Mouse (Mus musculus) liver, embryonic 15.5 days (tissue): Measurements from ENCODE around the gene Sit1. TPM values are rescaled to one million over a fixed set of nuclear protein-coding genes. Genes with fewer than 3 reads are reported as not detected.

Experiments used
- ATAC-seq: fragments of 200-750 bp; cut with Nextera tagmentation; 2 replicates; pipeline ENCODE4 v1.8.0; 2017; ENCODE audit warnings: moderate number of reproducible peaks, mild to moderate bottlenecking, moderate library complexity; ENCODE audit not compliant: insufficient read depth
- H3K27ac ChIP-seq: fragments of 300-500 bp; sonication (generic); replicated peaks from 2 replicates; pipeline ENCODE4 v1.5.1; 2015; ENCODE audit warnings: mild to moderate bottlenecking, inconsistent platforms
- H3K27me3 ChIP-seq: fragments of 300-500 bp; sonication (generic); 2 replicates; pipeline ENCODE4 v1.6.1; 2015; ENCODE audit warnings: mild to moderate bottlenecking, inconsistent platforms
- H3K36me3 ChIP-seq: fragments of 300-500 bp; sonication (generic); replicated peaks from 2 replicates; pipeline ENCODE4 v1.6.1; 2015; ENCODE audit warnings: moderate library complexity, mild to moderate bottlenecking, inconsistent platforms
- H3K4me1 ChIP-seq: fragments of 300-500 bp; sonication (generic); replicated peaks from 2 replicates; pipeline ENCODE4 v1.6.1; 2015; ENCODE audit warnings: inconsistent platforms
- H3K4me2 ChIP-seq: fragments of 300-500 bp; sonication (generic); 2 replicates; pipeline ENCODE4 v1.6.1; 2015; ENCODE audit warnings: moderate library complexity, mild to moderate bottlenecking, inconsistent platforms
- H3K4me3 ChIP-seq: fragments of 300-500 bp; sonication (generic); replicated peaks from 2 replicates; pipeline ENCODE4 v1.5.1; 2015; ENCODE audit warnings: mild to moderate bottlenecking, inconsistent platforms
- H3K9ac ChIP-seq: fragments of 300-500 bp; sonication (generic); 2 replicates; pipeline ENCODE4 v1.6.1; 2015; ENCODE audit warnings: moderate library complexity, mild to moderate bottlenecking, inconsistent platforms
- H3K9me3 ChIP-seq: fragments of 300-500 bp; sonication (generic); replicated peaks from 2 replicates; pipeline ENCODE4 v1.6.1; 2016; ENCODE audit warnings: inconsistent platforms
- WGBS: fragments of 180-500 bp; shearing (Covaris S2); methylation state at CpG from one replicate; pipeline ENCODE4 v1.1.7; 2015; ENCODE audit warnings: mixed read lengths; ENCODE audit not compliant: insufficient replicate concordance; 5-methylcytosine and 5-hydroxymethylcytosine counted together
- polyA plus RNA-seq: library from polyadenylated mRNA; unstranded; fragments of >200 nt; fragmentation: Nextera tagmentation; extraction: Ambion mirVana; gene quantifications from 2 replicates; pipeline ENCODE4 v1.2.1, GENCODE M21; 2015

Gene Sit1
- 0.07 and 0.18 TPM in 2 replicates for polyA plus RNA-seq

DNA sequence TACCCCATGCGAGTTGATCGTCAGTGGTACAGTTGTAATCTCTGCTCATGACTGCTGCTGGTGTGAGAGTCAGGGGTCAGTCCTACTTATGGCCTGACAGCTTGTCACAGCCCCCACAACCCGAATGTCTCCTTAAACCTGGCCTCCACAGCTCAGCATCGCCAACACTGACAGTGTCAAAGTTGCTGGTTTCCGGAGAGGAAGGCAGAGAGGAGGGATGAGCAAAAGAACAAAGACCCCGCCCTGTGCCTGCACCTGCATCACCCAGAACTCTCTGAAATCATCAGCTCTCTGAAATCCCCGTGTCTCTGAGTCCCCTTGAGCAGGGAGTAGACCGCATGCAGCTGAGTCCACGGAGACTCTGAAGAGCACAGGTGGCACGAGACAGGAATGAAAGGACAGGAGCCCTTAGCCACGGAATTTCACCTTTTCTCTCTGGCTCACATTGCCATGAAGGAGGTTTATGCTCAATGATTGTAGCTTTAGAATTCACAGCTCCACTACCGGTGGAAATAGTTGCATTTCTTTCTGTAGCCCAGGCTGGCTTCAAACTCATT is at the start of gene Sit1:
Gene Sit1, minus strand, starts transcription at position 200 of the 557 bp plus-strand sequence.
- Histone ChIP-seq H3K27me3 (peaks cover 8% of the 10 kb centered on the region; the same call in 1 of the 2 replicates), H3K4me3 (no peak within 1 kb of the TSS), H3K4me2 (no peak within 1 kb of the TSS), H3K9me3 (no peaks in the 10 kb centered on the region), H3K27ac (no peak within 1 kb of the TSS), H3K36me3 (no peaks in the 10 kb centered on the region), H3K9ac (no peak within 1 kb of the TSS), H3K4me1 (peaks cover 7% of the 10 kb centered on the region)
- ATAC-seq = no peak
- 48% methylated on average over 12 of the region's 12 CpGs for WGBS

DNA sequence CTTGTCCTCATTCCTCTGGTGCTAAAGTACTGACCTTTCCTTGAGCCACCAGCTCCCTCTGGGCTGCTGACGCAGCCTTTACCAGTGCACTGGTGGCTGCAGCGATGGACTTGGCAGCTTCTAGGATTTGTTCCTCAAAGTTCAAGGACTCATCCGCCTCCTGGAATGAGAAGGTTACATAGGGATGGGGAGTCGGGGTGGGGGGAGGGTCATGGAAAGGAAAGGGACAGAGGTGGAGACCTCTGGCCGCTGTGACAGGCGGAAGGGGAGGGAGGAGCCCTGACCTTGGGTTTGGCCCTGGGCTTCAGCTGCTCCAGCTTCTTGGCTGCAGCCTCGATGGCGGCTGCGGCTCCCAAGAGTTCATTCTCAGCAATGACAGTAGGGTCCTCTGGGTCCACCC is 49.7 kb upstream of the Sit1 start:
- H3K36me3 ChIP-seq = peaks cover 83% of the 10 kb centered on the region
- H3K4me3 ChIP-seq = no peak overlapping the region
- H3K4me1 ChIP-seq = peaks cover 10% of the 10 kb centered on the region
- no peak overlapping the region for H3K4me2 ChIP-seq
- no peaks in the 10 kb centered on the region for H3K9me3 ChIP-seq
- WGBS = 84% methylated on average over 9 of the region's 9 CpGs
- H3K9ac ChIP-seq = no peak overlapping the region
- ATAC-seq = no peak
- H3K27ac ChIP-seq = no peak overlapping the region
- H3K27me3 ChIP-seq = no peaks in the 10 kb centered on the region

DNA sequence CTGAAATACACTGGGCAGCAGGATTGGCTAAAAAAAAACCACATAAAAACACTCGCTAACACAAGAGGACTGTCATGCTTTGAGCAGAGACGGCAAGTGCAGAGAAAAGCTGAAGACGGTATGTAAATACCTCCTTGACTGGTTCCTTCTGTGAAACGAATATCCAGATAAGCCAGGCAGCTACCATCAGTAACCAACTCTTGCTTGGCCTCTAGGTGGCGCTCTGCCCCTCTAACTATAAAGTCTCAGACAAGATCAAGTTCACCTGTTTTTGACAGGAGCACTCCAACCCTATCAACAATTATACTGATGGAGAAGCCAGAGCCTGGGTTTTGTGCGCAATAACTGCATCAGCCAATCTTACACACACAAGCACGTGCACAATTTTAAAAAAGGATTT is 47.0 kb upstream of the Sit1 start:
- Histone ChIP-seq H3K27me3 (peaks cover 17% of the 10 kb centered on the region), H3K4me2 (no peak overlapping the region), H3K36me3 (peaks cover 56% of the 10 kb centered on the region), H3K27ac (no peak overlapping the region), H3K9me3 (no peaks in the 10 kb centered on the region), H3K9ac (no peak overlapping the region), H3K4me1 (peaks cover 10% of the 10 kb centered on the region), H3K4me3 (no peak overlapping the region)
- 19% methylated on average over 7 of the region's 7 CpGs for WGBS
- ATAC-seq = peak; percentile 35; the same call in 1 of the 2 replicates

DNA sequence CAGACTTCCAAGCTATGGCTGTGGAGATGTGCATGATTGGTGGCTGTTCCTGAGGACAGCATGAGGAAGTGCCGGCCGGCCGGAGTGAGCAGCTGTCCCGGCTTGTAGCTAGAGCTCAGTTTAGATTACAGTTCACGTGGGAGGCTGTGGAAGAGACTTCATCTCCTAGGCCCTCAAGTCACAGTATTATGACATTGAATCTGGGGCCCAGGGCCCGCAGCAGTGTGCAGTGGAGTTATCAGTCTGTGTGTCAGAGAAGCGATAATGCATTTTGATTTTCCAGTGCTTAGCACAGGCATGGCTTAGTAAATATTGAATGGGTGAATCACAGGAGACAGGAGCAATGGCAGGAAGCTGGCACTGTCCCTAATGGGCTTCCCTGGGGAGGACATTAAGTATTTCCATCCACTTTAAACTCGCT is 46.6 kb upstream of the Sit1 start:
- no peak overlapping the region for H3K4me3 ChIP-seq
- no peak overlapping the region for H3K27ac ChIP-seq
- peaks cover 10% of the 10 kb centered on the region for H3K4me1 ChIP-seq
- no peak overlapping the region for H3K4me2 ChIP-seq
- 0 out of 2 replicates have a peak, but pooled peaks have one; percentile 9 for ATAC-seq
- 46% methylated on average over 8 of the region's 8 CpGs for WGBS
- no peaks in the 10 kb centered on the region for H3K9me3 ChIP-seq
- H3K9ac ChIP-seq = no peak overlapping the region
- H3K36me3 ChIP-seq = peaks cover 52% of the 10 kb centered on the region
- peaks cover 22% of the 10 kb centered on the region for H3K27me3 ChIP-seq

DNA sequence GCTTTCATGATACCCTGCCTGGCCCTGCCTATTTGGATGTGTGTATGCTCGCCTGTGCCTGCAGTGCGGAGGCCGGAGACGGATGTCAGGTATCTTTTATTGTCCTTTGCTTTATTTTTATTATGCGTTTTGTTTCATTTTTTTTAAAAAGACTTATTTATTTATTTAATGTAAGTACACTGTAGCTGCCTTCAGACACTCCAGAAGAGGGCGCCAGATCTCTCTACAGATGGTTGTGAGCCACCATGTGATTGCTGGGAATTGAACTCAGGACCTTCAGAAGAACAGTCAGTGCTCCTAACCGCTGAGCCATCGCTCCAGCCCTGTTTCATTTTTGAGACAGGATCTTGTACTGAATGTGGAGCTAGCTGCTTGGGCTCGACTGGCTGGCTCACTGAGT is 45.0 kb upstream of the Sit1 start:
- Histone ChIP-seq H3K9me3 (no peaks in the 10 kb centered on the region), H3K27ac (no peak overlapping the region), H3K27me3 (peaks cover 38% of the 10 kb centered on the region), H3K9ac (no peak overlapping the region), H3K4me1 (peaks cover 20% of the 10 kb centered on the region), H3K36me3 (peaks cover 36% of the 10 kb centered on the region), H3K4me2 (no peak overlapping the region), H3K4me3 (no peak overlapping the region)
- no peak for ATAC-seq
- 78% methylated on average over 9 of the region's 9 CpGs for WGBS

DNA sequence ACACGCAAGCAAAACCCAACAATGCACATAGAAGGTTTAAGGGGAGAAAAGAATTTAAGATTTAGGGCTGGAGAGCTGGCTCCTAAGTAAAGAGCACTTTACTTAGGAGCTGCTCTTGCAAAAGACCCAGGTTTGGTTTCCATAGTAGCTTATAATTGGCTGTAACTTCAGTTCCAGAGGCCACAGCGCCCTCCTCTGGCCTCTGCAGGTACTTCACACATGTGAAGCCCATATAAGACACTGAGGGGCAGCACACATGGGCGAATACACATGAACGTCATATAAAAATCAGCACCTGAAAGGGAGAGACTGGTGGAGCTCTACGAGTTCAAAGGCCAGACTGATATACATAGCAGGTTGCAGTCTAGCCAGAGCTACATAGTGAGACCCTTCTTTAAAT is 44.3 kb upstream of the Sit1 start:
- Histone ChIP-seq H3K4me2 (no peak overlapping the region), H3K4me3 (no peak overlapping the region), H3K27ac (no peak overlapping the region), H3K27me3 (peaks cover 44% of the 10 kb centered on the region), H3K9me3 (no peaks in the 10 kb centered on the region), H3K36me3 (peaks cover 29% of the 10 kb centered on the region), H3K9ac (no peak overlapping the region), H3K4me1 (peaks cover 26% of the 10 kb centered on the region)
- no peak for ATAC-seq
- WGBS = 59% methylated on average over 5 of the region's 5 CpGs

DNA sequence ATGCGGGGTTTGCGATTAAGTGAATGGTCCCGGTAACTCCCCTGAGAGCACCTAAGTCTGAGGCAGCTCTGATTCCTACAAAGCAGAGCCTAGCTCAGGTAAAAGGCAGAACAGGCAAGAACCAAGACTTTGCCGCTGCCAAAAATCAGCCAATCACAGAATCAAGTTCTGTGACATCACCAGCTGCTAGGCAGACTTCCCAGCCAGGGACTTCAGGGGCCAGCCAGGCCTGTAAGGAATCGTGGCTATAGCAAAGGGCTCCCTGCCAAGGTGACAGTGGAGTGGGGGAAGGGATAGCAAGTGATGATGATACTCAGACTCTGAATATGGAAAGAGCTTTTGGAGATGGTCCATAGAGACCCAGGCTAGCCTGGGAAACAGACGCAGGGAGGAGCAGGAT is 36.4 kb upstream of the Sit1 start:
- Histone ChIP-seq H3K4me1 (peaks cover 37% of the 10 kb centered on the region), H3K36me3 (no peaks in the 10 kb centered on the region), H3K27ac (no peak overlapping the region), H3K4me3 (no peak overlapping the region), H3K9me3 (no peaks in the 10 kb centered on the region), H3K9ac (no peak overlapping the region), H3K4me2 (peak overlapping the region; percentile 16), H3K27me3 (peaks cover 64% of the 10 kb centered on the region)
- WGBS = 21% methylated on average over 6 of the region's 6 CpGs
- no peak for ATAC-seq

DNA sequence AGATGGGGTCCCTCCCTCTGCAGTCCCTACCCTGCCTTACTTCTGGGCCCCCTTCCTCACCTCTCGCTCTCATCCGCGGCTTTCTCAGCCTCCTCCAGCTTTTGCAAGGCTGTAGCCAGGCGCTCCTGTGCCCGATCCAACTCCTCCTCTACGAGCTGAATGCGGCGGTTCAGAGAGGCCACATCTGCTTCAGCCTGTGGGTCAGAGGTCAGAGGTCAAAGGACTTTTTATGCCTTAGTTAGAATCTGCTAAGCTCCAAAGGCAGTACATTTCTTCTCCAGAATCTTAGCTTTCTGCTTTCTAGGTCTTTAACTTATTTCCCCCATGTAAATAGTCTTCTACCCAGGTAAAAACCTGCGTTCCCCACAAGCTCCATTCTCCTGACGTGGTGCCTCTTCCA is 36.0 kb upstream of the Sit1 start:
- peaks cover 60% of the 10 kb centered on the region for H3K27me3 ChIP-seq
- WGBS = 46% methylated on average over 10 of the region's 10 CpGs

DNA sequence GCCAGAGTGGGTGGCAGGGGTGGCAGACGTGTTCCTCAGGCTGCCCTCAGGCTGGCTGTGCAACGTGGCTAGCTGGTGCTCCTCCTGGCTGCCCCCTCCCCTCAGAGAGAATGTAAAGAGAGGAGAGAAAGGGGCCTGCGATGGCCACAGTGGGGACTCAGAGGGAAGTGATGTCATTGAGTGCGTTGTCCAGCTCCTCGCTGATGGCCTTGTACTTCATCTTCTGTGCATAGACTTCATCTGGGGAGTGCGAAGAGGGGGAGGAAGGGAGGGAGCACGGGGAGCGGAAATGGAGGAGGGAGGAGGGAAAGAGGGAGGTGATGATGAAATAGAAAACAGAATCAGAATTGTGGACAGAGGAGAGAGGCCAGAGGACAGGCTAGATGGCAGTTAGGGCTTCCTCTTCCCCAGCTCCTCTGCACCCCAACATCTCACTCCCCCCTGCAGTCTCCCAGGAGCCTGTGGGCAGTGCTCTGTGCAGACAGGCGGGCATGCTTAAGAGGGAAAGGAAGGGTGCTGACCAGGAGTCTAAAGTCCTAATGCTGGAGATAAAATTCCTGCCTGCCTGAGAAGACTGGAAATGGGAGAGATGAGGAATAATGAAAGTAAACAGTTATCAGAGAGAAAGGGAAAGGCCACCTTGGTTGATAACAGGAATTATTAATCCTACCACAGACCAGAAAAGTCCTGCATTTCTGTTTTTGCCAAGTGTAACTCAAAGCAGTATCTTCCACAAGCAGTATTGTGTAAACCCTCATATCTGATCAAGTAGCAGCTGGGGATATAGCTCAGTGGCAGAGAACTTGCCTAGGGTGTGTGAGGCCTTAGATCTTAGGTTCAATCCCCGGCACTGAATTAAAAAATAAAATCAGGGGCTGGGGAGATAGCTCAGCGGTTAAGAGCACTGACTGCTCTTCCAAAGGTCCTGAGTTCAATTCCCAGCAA is 32.5 kb upstream of the Sit1 start:
- H3K4me3 ChIP-seq = no peak overlapping the region
- WGBS = 40% methylated on average over 11 of the region's 11 CpGs
- ATAC-seq = no peak
- no peaks in the 10 kb centered on the region for H3K36me3 ChIP-seq
- no peak overlapping the region for H3K4me2 ChIP-seq
- H3K4me1 ChIP-seq = peaks cover 20% of the 10 kb centered on the region
- H3K27me3 ChIP-seq = peaks cover 25% of the 10 kb centered on the region
- no peaks in the 10 kb centered on the region for H3K9me3 ChIP-seq
- no peak overlapping the region for H3K27ac ChIP-seq
- H3K9ac ChIP-seq = no peak overlapping the region

More for the DNA sequence above, 36.0 kb upstream of the Sit1 start:
- H3K36me3 ChIP-seq = no peaks in the 10 kb centered on the region
- H3K4me1 ChIP-seq = peaks cover 37% of the 10 kb centered on the region
- no peak overlapping the region for H3K4me3 ChIP-seq
- no peak overlapping the region for H3K27ac ChIP-seq
- peak overlapping the region; percentile 16 for H3K4me2 ChIP-seq
- ATAC-seq = no peak
- H3K9ac ChIP-seq = no peak overlapping the region
- no peaks in the 10 kb centered on the region for H3K9me3 ChIP-seq

DNA sequence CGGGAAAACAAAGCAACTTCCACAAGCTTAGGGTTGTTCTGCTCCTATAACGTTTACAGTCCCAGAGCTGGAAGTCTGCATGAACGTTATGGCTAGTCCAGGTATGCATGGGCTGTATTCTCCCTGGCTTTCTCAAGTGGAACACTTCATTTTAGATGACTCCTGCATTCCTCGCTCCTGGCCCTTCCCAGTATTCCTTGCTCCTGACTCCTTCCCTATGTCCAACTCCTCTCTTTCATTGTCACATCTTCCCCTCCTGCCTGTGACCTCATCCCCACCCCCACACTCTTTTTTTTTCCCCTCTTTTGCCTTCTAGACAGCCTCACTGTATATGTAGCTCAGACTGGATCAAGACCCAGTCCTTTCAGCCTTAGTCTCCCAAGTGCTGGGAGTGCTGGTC is 30.3 kb upstream of the Sit1 start:
- H3K9me3 ChIP-seq = no peaks in the 10 kb centered on the region
- no peak overlapping the region for H3K9ac ChIP-seq
- H3K27me3 ChIP-seq = peaks cover 9% of the 10 kb centered on the region
- no peaks in the 10 kb centered on the region for H3K36me3 ChIP-seq
- H3K4me3 ChIP-seq = no peak overlapping the region
- no peak for ATAC-seq
- H3K4me1 ChIP-seq = peaks cover 16% of the 10 kb centered on the region
- no peak overlapping the region for H3K27ac ChIP-seq
- 57% methylated on average over 4 of the region's 4 CpGs for WGBS
- no peak overlapping the region for H3K4me2 ChIP-seq

DNA sequence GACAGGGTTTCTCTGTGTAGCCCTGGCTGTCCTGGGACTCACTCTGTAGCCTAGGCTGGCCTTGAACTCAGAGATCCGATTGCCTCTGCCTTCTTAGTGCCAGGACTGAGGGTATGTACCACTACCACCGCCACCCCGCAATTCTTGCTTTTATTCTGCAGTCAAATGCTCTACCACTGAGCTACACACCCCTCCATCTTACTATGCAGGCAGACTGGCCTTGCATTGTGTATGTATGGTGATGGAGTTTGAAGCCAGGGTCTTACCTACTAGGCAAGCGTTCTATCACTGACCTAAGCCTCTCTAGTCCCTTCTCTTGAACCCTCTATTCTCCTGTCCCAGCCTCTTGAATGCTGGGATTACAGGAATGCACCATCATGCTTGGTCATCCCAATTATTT is 29.8 kb upstream of the Sit1 start:
- Histone ChIP-seq H3K4me2 (no peak overlapping the region), H3K36me3 (no peaks in the 10 kb centered on the region), H3K27ac (no peak overlapping the region)

More for the DNA sequence above, 29.8 kb upstream of the Sit1 start:
- Histone ChIP-seq H3K9me3 (no peaks in the 10 kb centered on the region), H3K4me3 (no peak overlapping the region), H3K27me3 (peaks cover 7% of the 10 kb centered on the region; the same call in 1 of the 2 replicates), H3K4me1 (peaks cover 19% of the 10 kb centered on the region), H3K9ac (no peak overlapping the region)
- 78% methylated on average over 4 of the region's 4 CpGs for WGBS
- no peak for ATAC-seq
